Mouse (Mus musculus) C2C12 (cell line): ENCODE data around the gene Fam241b.

Source experiments
- MYOD1 ChIP-seq: IDR thresholded peaks from one replicate; pipeline ENCODE4 v1.6.1; 2011; ENCODE audit warnings: low read depth; ENCODE audit not compliant: control insufficient read depth, insufficient read length
- MYOG ChIP-seq: IDR thresholded peaks from one replicate; pipeline ENCODE4 v1.6.1; 2011; ENCODE audit not compliant: control insufficient read depth, insufficient read length; ENCODE audit errors: extremely low read depth

GRCm38 (mm10) chr10:62089486-62089885, 54.2 kb downstream of the Fam241b start:
- no peak for TF ChIP-seq MYOD1
- TF ChIP-seq MYOG, result no peak
